Mouse (Mus musculus): Measurements from ENCODE around the gene Saal1. TPM values are rescaled to one million over a fixed set of nuclear protein-coding genes. Genes with fewer than 3 reads are reported as not detected.
"Not testable (repeated sequence)": the region's sequence is repeated elsewhere in the genome, so short reads cannot be mapped to it uniquely, and the experiment has no call there.

The Saal1 gene
- polyA plus RNA-seq, 2 experiments, result 6.6 to 17.6 TPM

- no peaks in the 10 kb centered on the region for H3K9me3 ChIP-seq (ENCODE audit: control insufficient read depth, low read length)
- no peak overlapping the region for H3K4me3 ChIP-seq (ENCODE audit: insufficient read depth in 1 of 2, low read depth in 2 of 2, low read length in 2 of 2)
- peaks cover 18% of the 10 kb centered on the region for H3K27me3 ChIP-seq (ENCODE audit: control insufficient read depth, insufficient read depth, low read length)
- no peak for DNase-seq (ENCODE audit: low read depth in 3 of 3, low spot score in 3 of 3)
- H3K27ac ChIP-seq, result no peak overlapping the region
- no peak overlapping the region for H3K4me2 ChIP-seq (ENCODE audit: low read depth)
- no peak overlapping the region for H3K9ac ChIP-seq (replicated peaks)
- no peaks in the 10 kb centered on the region for H3K36me3 ChIP-seq (replicated peaks; ENCODE audit: control insufficient read depth, insufficient read depth, low read depth)
- TF ChIP-seq EP300 (IDR thresholded peaks at IDR 0.05; ENCODE audit: low read depth) (no peak), CTCF (IDR thresholded peaks at IDR 0.05; ENCODE audit: low read depth) (peak; percentile 82)
- no peak for ATAC-seq (ENCODE audit: insufficient read depth)
- H3K4me1 ChIP-seq (replicated peaks; ENCODE audit: control insufficient read depth in 2 of 2, insufficient read depth in 2 of 2, low read length in 1 of 2), result no peaks in the 10 kb centered on the region
- 19% methylated on average over 9 of the region's 9 CpGs for WGBS (ENCODE audit: insufficient replicate concordance)
Measured at GRCm38 (mm10) chr7:46665236-46665635, 45.2 kb downstream of the Saal1 start.

GRCm38 (mm10) chr7:46661591-46662090 is 48.8 kb downstream of the Saal1 start:
- 63% methylated on average over 18 of the region's 18 CpGs for WGBS (ENCODE audit: insufficient replicate concordance)
- no peak for TF ChIP-seq CTCF (IDR thresholded peaks at IDR 0.05; ENCODE audit: low read depth)
- TF ChIP-seq EP300 (IDR thresholded peaks at IDR 0.05; ENCODE audit: low read depth), result no peak
- Histone ChIP-seq H3K36me3 (replicated peaks; ENCODE audit: control insufficient read depth, insufficient read depth, low read depth) (no peaks in the 10 kb centered on the region), H3K27me3 (ENCODE audit: control insufficient read depth, insufficient read depth, low read length) (peaks cover 5% of the 10 kb centered on the region), H3K9me3 (ENCODE audit: control insufficient read depth, low read length) (no peaks in the 10 kb centered on the region), H3K4me1 (replicated peaks; ENCODE audit: control insufficient read depth in 2 of 2, insufficient read depth in 2 of 2, low read length in 1 of 2) (no peaks in the 10 kb centered on the region), H3K4me3 (ENCODE audit: insufficient read depth in 1 of 2, low read depth in 2 of 2, low read length in 2 of 2) (no peak overlapping the region), H3K4me2 (ENCODE audit: low read depth) (no peak overlapping the region), H3K9ac (replicated peaks) (no peak overlapping the region), H3K27ac (no peak overlapping the region)
- ATAC-seq (ENCODE audit: insufficient read depth) (no peak), DNase-seq (ENCODE audit: low read depth in 3 of 3, low spot score in 3 of 3) (no peak)

GRCm38 (mm10) chr7:46652279-46652678 is 58.2 kb downstream of the Saal1 start:
- Histone ChIP-seq H3K36me3 (replicated peaks; ENCODE audit: control insufficient read depth, insufficient read depth, low read depth) (no peaks in the 10 kb centered on the region), H3K4me3 (ENCODE audit: insufficient read depth in 1 of 2, low read depth in 2 of 2, low read length in 2 of 2) (no peak overlapping the region), H3K4me2 (ENCODE audit: low read depth) (no peak overlapping the region), H3K27ac (no peak overlapping the region), H3K9ac (replicated peaks) (no peak overlapping the region), H3K9me3 (ENCODE audit: control insufficient read depth, low read length) (no peaks in the 10 kb centered on the region), H3K27me3 (ENCODE audit: control insufficient read depth, insufficient read depth, low read length) (no peaks in the 10 kb centered on the region), H3K4me1 (replicated peaks; ENCODE audit: control insufficient read depth in 2 of 2, insufficient read depth in 2 of 2, low read length in 1 of 2) (no peaks in the 10 kb centered on the region)
- 16% methylated on average over 2 of the region's 2 CpGs for WGBS (ENCODE audit: insufficient replicate concordance)
- no peak for ATAC-seq (ENCODE audit: insufficient read depth)
- TF ChIP-seq EP300 (IDR thresholded peaks at IDR 0.05; ENCODE audit: low read depth) (no peak), CTCF (IDR thresholded peaks at IDR 0.05; ENCODE audit: low read depth) (no peak)
- DNase-seq (ENCODE audit: low read depth in 3 of 3, low spot score in 3 of 3), result no peak

GRCm38 (mm10) chr7:46650231-46650630 is 60.2 kb downstream of the Saal1 start:
- not testable (repeated sequence) for ATAC-seq (ENCODE audit: insufficient read depth); H3K36me3 ChIP-seq (replicated peaks; ENCODE audit: control insufficient read depth, insufficient read depth, low read depth); H3K4me1 ChIP-seq (replicated peaks; ENCODE audit: control insufficient read depth in 2 of 2, insufficient read depth in 2 of 2, low read length in 1 of 2); H3K9me3 ChIP-seq (ENCODE audit: control insufficient read depth, low read length); H3K27me3 ChIP-seq (ENCODE audit: control insufficient read depth, insufficient read depth, low read length); DNase-seq (ENCODE audit: low read depth in 3 of 3, low spot score in 3 of 3); H3K4me2 ChIP-seq (ENCODE audit: low read depth); H3K27ac ChIP-seq; H3K9ac ChIP-seq (replicated peaks); H3K4me3 ChIP-seq (ENCODE audit: insufficient read depth in 1 of 2, low read depth in 2 of 2, low read length in 2 of 2)
- 29% methylated on average over 5 of the region's 5 CpGs for WGBS (ENCODE audit: insufficient replicate concordance)

- Histone ChIP-seq H3K36me3 (replicated peaks; ENCODE audit: control insufficient read depth, insufficient read depth, low read depth) (no peaks in the 10 kb centered on the region), H3K27me3 (ENCODE audit: control insufficient read depth, insufficient read depth, low read length) (no peaks in the 10 kb centered on the region; the same call in 1 of the 2 replicates), H3K4me3 (ENCODE audit: insufficient read depth in 1 of 2, low read depth in 2 of 2, low read length in 2 of 2) (no peak overlapping the region), H3K9ac (replicated peaks) (no peak overlapping the region), H3K27ac (no peak overlapping the region), H3K9me3 (ENCODE audit: control insufficient read depth, low read length) (no peaks in the 10 kb centered on the region), H3K4me2 (ENCODE audit: low read depth) (no peak overlapping the region), H3K4me1 (replicated peaks; ENCODE audit: control insufficient read depth in 2 of 2, insufficient read depth in 2 of 2, low read length in 1 of 2) (no peaks in the 10 kb centered on the region)
- ATAC-seq (ENCODE audit: insufficient read depth), result no peak
- 54% methylated on average over 4 of the region's 4 CpGs for WGBS (ENCODE audit: insufficient replicate concordance)
- no peak for DNase-seq (ENCODE audit: low read depth in 3 of 3, low spot score in 3 of 3)
- TF ChIP-seq CTCF (IDR thresholded peaks at IDR 0.05; ENCODE audit: low read depth) (no peak), EP300 (IDR thresholded peaks at IDR 0.05; ENCODE audit: low read depth) (no peak)
Measured at GRCm38 (mm10) chr7:46648431-46649140, 61.9 kb downstream of the Saal1 start.
